Mouse (Mus musculus) layer of hippocampus, postnatal 14 days (tissue): ENCODE measurements around the gene Timp3. TPM values are rescaled to one million over a fixed set of nuclear protein-coding genes. Genes with fewer than 3 reads are reported as not detected.
"Not testable (repeated sequence)": the region's sequence is repeated elsewhere in the genome, so short reads cannot be mapped to it uniquely, and the experiment has no call there.

Experiments
- DNase-seq, 2 experiments: peaks; one replicate each; pipeline ENCODE4 v3.0.0; 2021 to 2022; ENCODE audit warnings: low spot score in 2 of 2, mixed read lengths in 1 of 2
- total RNA-seq, 2 experiments: library from RNA; stranded (reverse); gene quantifications; 2 replicates each; pipeline ENCODE4 v1.2.3; 2021

Gene Timp3
- total RNA-seq, 2 experiments from 2014 or later = 62.0 to 62.3 TPM

GRCm38 (mm10) chr10:86345645-86346044 is 45.5 kb downstream of the Timp3 start:
- DNase-seq = no peak

DNA sequence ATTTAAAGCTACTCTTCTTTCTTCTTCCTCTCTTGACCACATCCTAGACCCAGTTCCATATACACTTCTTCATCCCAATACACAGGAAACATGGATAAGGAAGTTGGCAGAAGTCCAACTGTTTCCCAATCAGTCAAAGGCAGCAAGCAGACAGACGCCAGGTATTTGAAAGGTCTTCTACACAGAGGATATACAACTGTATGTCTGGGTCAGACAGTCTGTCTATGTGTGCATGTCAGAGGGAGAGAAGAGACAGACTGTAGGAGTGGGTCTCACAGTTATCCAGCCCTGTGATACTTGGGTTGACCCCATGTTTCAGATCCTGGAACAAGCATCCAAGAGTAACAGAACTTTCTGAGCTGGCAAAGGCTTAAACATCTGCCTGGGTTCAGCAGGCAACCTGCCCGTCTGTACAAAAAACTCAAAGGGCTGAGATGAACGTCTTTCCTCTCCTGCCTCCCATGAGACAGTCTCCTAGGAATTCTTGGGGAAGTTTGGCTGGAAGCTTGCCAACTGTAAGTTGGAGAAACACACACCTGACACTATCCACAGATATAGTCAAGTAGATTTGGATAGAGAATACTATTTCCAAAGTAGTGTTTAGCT is 46.2 kb downstream of the Timp3 start:
- no peak for DNase-seq

- DNase-seq = no peak
Measured at GRCm38 (mm10) chr10:86351287-86351686, 51.1 kb downstream of the Timp3 start.

- DNase-seq = no peak
Measured at GRCm38 (mm10) chr10:86352521-86352920, 52.3 kb downstream of the Timp3 start.

DNA sequence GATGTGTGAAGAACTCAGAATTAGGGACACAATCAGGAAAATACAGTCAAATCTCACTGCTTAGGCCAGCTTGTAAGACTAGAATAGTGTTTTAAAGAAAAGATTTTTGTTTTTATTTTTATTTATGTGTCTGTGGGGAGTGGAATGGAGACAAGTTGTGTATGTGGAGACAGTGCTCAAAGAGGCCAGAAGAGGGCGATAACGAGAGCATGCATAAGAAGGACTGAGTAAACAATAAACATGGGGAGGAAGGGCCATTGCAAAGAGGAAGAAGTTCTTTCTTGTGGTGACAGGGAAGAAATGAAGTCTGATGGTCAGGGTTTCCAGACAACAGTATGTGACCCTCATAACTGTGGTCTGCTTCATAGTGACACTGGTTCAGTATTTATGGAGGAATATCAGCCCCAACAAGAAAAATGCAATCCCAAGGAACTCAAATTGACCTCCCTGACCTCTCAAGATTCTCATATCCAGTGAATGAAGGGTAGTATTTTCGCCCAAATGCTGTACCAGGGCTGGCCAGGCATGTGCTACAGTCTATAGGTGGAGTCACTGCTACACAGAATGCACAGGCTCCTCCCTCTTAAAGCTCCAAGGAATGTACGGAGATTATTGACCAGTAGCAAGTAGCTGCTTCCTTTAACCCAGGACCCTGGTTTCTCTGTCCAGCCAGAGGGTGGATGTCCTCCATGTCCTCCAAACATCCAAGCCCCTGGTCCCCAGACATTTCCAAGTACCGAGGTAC is 56.8 kb downstream of the Timp3 start:
- DNase-seq = no peak

- no peak for DNase-seq
Measured at GRCm38 (mm10) chr10:86358307-86358975, 58.3 kb downstream of the Timp3 start.

- DNase-seq = no peak
Measured at GRCm38 (mm10) chr10:86359208-86359607, 59.0 kb downstream of the Timp3 start.

DNA sequence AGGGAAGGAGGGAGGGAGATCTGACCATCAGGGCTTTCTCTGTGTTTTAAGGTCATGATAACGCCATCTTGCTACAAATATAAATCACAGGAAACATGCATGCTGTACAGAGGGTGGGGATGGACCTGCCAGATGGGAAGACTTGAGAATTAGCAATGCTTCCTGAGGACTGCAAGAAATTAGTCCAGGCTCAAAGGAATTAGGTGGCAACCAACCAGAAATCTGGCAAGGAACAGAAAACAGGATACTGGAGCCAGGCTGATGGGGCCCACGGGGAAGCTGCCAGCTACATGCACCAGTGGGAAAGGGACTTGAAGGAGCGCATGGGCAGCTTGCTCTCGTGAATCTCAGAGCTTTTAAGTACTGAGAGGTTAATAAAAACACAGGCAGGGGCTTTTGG is 59.5 kb downstream of the Timp3 start:
- peak; percentile 26 to 65 for DNase-seq

DNA sequence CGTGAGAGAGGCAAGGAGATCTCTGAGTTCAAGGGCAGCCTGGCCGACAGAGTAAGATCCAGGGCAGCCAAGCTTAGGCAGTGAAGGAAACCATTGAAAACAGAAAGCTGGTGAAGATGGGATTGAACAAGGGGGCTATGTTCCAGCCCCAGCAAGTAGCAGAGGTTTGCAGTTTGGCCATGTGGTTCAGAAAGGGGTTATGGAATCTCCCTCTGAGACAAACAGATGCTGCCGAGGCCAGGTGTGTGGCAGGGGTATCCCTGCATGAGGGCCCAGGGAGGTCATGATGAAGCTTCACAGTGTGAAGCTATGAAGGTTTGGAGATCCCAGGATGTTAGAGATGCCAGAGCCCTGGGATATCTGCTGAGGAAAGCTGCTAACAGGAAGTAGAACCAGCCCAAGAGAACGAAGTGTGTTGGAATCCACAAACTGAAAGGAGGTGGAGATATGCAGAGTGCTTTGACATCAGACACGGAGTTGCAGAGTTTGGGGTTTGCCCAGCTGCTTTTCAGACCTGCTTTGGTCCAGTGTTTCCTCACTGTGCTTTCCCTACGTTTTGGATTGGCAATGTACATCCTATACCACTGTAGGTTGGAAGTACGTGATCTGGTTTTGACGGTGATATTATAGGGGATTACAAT is 63.6 kb downstream of the Timp3 start:
- no peak for DNase-seq

GRCm38 (mm10) chr10:86365632-86366092 is 65.5 kb downstream of the Timp3 start:
- DNase-seq = no peak

GRCm38 (mm10) chr10:86367346-86367745 is 67.2 kb downstream of the Timp3 start:
- no peak for DNase-seq

- DNase-seq = no peak
Measured at GRCm38 (mm10) chr10:86368811-86369210, 68.6 kb downstream of the Timp3 start.

DNA sequence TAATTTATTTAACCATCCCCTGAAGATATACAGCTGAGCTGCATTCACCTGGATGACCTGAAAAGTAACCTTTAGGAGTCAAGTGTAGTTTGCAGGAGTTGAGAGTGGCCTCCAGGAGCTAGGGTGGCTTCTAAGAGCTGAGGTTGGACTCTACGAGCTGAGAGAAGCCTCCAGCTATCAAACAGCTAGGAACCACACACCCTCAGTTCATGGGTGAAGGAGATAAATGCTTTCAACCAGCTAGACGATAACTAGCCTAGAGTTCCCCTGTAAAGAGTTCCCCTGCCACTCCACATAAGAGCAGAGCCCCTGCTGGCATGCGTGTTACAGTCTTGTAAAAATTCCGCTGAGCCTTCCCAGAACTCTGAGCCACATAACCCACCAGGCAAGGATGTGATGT is 69.2 kb downstream of the Timp3 start:
- DNase-seq = no peak

- DNase-seq = no peak
Measured at GRCm38 (mm10) chr10:86371561-86371960, 71.4 kb downstream of the Timp3 start.

- DNase-seq = no peak
Measured at GRCm38 (mm10) chr10:86374061-86374460, 73.9 kb downstream of the Timp3 start.

DNA sequence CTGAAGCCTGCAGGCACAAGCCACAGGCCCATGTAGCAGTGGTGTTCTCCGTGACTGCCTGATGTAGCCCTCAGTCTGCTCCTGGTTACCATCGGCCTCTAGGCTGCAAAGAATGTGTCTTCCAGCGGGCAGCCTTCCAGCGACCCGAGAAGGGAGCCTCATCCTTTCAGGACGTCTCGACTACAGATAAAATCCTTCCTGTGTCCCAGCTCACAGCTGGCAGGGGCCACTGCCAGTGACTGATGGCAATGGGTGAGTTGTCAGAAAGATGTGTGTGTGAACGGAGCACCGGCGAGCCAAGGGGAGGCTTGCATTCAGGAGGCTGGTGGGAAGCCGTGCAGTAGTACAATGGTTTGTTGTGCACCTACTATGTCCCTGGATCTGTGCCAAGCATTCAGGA is 75.7 kb downstream of the Timp3 start:
- peak in 1 of 2 experiments; percentile 45 for DNase-seq

- DNase-seq = no peak
Measured at GRCm38 (mm10) chr10:86376392-86377185, 76.4 kb downstream of the Timp3 start.

GRCm38 (mm10) chr10:86378803-86379202 is 78.6 kb downstream of the Timp3 start:
- not testable (repeated sequence) for DNase-seq

- DNase-seq = no peak
Measured at GRCm38 (mm10) chr10:86380626-86381025, 80.5 kb downstream of the Timp3 start.

GRCm38 (mm10) chr10:86381150-86381921 is 81.2 kb downstream of the Timp3 start:
- DNase-seq = no peak
